Mouse (Mus musculus) kidney, postnatal 14 days (tissue): ENCODE results near the gene Secisbp2.
"Not testable (repeated sequence)": the region's sequence is repeated elsewhere in the genome, so short reads cannot be mapped to it uniquely, and the experiment has no call there.

Experiments used
- DNase-seq: peaks from one replicate; pipeline ENCODE4 v3.0.0; 2022; ENCODE audit warnings: mixed read lengths

Gene Secisbp2

DNA sequence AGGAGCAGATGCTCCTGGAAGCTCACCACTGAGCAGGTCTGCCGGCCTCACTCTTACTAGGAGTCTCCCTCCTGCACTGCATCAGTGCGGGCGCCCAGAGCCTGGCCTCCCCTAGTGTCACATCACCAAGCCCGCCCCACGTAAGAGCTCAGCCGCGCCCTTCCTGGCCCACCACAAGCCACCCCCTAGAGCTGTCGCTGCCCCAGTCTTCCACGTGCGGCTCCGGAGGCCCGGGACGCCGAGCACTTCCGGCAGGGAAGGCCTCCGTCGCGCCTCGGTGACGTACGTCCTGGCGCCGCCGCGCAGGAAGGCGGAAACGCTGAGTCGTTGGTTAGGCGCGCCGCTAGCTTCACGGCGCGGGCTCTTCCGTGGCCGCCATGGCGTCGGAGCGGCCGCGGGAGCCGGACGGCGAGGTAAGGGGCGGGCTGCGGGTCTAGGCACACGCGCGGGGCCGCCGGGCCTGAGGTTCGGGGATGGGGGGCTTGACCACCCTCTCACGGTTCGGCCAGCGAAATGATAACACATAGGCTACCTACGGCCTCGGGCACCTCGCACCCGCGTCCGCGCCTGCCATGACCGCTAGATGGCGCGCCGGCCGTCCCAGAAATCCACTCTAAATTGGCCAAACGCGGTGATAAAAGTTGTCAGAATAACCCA lies at the start of gene Secisbp2:
TSS of gene Secisbp2 (plus strand) at position 290 of the 657 bp plus-strand sequence.
- DNase-seq: peak; percentile 95

DNA sequence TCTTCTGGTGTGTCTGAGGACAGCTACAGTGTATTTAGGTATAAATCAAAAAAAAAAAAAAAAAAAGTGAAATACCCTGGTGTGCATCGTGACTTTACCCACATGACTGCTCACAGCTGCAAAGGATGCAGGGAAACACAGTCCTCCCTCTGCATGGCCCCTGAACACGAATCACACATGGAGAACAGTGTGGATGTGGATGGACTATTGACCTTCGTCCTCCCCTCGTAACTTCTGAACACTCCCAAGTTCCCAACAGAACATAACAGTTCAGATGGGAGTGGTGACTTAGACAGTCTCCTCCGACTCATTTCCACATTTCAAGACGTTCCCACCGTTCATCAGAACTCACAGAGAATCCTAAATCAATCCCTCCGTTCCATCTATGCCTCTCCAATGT lies 48.7 kb upstream of the Secisbp2 start:
- DNase-seq: no peak

DNA sequence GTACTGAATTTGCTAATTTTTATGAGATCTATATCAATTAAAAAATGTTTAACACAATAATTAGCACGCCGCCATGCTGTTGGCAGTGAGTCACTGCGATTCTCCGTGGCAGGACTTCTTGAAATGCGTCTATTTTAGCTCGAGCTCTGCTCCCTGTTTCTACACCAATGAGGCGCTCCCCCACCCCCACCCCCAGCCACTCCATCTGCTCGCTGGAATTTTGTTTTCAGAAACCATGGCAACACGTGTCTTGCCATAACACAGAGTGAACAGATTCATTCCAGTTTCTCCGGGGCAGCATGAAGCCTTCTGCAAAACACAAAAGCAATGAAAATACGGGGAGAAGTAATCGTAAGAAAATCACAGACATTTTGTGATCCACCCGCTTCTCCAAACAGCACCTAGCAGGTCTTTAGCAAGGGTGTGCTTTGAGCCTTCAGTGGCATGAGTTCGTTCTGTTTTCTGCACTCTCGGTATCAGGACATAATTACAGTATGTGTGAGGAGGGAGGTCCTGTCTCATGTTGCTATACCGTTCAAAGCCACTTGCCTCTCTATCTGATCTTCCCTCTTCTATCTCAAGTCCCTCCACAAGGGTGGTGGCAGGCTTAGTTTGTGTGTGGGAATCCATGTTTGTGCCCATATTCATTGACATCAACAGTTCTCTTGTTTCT lies 48.1 kb upstream of the Secisbp2 start:
- DNase-seq: peak; percentile 19

DNA sequence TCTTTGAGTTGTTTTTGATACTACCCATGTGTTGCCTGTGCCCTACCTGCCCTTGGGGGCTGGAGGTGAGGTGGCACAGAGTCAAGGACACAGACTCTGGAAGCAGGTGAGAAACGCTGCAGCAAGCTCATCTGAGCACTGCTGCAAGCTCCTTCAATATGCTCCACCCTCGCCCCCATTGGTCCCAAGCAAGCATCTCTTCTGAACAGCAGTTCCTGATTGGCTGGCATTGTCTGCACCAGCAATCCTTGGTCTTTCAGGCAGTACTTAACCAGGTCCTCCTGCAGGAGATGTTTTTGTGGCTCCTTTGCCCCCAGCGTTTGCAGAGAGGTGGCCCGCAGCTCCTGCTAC lies 47.6 kb upstream of the Secisbp2 start:
- DNase-seq: no peak

DNA sequence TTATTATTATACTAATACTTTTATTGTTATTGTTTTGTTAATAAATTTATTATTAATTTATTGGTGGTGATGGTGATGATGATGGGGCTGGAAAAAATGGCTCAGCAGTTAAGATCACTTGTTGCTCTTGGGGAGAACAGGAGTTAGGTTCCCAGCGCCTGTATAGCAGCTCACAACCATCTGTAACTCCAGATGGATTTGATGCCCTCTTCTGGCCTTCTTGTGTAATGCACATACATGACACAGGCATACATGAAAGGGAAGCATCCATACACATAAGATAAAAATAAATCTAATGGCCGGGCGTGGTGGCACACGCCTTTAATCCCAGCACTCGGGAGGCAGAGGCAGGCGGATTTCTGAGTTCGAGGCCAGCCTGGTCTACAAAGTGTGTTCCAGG lies 42.3 kb upstream of the Secisbp2 start:
- DNase-seq: no peak

DNA sequence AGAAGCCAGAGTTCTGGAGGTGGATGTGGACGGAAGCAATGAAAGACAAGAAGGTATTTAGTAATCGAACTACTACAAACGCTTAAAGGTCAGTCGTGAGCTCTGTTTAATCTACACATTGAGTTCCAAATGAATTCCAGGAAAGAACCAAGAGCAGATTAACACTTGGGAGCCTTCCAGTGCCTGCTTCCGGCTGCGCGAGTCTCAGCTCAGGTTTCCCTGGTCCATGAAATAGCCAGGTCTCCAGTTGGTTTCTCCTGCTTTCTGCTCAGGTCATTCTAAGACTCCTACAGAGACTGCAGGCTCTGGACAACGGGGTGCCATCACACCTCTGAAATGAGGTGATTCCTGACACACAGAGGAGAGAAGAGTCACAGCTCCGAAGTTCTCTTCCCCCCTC lies 40.4 kb upstream of the Secisbp2 start:
- DNase-seq: no peak

DNA sequence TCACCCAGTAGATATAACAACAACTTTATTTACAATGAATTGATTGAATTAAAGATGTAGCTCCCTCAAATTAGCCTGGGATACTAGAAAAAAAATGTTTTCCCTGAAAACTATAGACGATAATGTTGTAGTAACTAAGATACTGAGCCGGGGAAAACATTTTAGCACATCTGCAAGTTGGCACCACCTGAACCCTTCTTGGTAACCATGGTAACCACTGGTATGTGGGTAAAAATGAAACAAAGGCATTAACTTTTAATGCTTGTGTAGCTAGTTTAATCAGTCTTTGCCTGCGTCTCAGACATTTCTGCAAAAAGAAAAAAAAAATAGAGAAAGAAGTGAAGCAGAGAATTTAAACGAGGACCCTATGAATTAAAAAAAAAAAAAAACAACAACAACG lies 40.0 kb upstream of the Secisbp2 start:
- no peak for DNase-seq

DNA sequence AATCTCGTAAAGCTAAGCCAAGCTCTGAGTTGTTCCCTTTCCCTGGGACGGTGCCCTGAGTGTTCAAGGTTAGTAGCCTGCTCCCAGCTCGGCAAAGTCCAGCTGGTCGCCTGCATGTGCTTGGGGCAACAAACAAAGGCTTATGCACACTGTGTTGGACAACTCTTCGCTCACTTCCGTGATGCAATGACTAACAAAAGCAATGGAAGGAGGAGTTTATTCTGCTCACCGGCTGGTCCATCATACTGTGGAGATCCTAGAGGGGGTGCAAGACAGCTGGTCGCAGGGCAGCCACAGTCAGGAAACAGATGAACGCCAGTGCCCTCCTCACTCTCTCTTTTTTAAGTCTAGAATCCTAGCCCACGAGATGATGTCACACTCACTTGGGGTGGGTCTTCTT lies 35.7 kb upstream of the Secisbp2 start:
- no peak for DNase-seq

DNA sequence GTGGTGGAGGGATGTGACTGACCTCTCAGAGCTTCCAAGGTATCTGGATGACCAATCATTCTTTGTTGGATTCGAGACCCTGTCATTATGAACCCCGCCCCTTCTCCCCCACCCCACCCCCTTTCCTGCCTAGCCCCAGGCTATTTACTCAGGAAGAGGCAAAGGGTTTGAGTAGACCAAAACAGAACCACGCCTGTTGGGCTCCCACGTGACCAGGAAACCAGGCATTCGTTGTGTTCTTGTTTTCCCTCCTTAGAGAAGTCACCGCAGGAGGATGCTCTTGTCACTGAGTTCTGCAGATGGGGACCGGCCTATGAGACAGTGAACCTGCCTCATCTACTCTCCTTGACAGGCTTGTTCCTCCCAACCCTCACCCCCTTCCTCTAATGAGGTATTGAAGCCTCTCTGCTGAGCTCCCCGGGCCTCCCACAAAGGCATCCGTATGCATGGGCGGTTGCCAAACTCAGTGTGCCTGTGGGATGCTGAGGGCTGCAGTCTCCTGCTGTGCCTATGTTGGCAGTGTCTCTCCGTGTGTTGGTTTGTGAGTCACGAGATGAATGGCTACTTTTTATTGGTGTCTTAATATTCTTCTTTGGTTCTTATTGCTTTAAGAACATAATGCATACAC lies 35.0 kb upstream of the Secisbp2 start:
- no peak for DNase-seq

DNA sequence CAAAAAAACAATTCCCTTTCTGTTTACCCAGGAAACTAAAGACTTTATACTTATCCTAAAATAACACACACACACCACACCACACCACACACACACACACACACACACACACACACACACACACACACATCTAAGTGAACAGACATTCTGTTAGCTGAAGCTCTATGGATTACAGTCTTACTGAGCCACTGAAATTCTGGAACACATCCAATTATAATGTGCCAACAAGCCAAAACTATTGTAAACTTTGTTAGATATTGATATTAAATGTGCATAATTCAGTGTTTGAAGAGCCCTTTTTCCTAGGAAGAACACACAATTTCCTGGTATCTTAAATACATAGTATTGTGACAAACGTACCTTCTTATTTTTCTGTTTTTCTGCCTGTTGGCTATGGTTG lies 34.2 kb upstream of the Secisbp2 start:
- DNase-seq: no peak

DNA sequence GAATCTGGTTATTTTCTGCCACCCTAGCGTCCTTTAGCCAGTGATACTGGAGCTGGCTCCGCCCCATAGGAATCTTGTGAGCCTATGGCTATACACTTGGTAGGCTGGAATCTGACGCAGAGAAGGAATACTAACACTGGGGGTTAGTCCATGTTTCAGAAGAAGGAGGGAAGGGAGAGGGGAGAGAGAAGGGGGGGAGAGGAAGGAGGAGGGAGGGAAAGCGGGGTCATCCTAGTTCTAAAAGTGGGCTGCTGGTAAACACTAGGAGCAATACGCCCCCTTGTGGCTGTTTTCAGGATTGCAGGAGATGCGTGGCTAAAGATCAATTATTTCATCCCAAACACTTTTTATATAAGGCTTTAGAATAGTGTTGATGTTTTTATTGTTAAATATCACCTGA lies 33.6 kb upstream of the Secisbp2 start:
- DNase-seq: peak; percentile 59

DNA sequence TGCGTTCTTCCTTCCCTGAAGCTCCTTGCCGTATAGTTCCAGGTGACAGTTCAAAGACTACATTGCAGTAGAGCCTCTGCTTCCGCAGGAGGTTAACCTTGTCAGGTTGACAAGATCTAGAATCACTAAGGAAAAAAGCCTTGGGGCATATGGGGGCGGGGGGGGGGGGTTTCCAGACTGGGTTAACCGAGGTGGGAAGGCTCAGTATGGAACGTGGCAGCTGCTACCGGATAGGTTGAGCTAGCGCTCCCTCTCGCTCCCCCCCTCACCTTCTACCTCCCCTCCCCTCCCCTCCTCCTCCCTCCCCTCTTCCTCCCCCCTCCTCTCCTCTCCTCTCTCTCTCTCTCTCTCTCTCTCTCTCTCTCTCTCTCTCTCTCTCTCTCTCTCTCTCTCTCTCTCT lies 32.9 kb upstream of the Secisbp2 start:
- DNase-seq: no peak

DNA sequence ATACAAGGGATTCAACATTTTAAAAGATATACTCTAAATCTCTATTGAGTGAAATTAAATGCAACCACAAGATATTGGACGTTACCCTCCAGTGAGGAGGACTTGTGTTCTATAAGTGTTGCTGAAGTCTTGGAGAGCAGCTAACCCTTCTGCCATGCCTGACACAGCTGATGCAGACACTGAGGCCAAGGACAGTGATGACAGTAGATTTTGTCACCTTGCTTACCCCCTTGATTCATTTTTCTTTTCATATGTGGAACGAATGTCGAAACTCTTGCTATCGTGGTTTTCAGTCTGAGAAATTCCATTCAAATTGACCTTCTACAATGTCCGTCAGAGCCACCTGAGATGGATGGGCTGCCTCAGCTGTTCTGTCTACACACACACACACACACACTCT lies 28.9 kb upstream of the Secisbp2 start:
- no peak for DNase-seq

DNA sequence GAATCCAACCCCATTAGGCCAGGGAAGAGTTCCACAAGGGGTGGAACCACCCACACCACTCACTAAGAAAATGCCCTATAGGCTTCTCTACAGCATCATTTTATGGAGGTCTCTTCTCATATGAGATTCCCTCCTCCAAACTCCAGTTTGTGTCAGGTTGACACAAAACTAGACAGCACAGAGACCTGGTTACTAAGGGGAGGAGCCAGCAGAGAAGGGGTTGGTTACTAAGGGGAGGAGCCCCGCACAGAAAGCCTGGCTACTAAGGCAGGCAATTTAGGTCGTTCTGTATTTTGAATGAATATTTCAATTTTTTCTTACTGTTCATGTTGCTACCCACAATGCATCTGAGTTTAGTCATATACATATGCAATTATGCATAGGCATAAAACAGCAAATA lies 27.8 kb upstream of the Secisbp2 start:
- DNase-seq: no peak

DNA sequence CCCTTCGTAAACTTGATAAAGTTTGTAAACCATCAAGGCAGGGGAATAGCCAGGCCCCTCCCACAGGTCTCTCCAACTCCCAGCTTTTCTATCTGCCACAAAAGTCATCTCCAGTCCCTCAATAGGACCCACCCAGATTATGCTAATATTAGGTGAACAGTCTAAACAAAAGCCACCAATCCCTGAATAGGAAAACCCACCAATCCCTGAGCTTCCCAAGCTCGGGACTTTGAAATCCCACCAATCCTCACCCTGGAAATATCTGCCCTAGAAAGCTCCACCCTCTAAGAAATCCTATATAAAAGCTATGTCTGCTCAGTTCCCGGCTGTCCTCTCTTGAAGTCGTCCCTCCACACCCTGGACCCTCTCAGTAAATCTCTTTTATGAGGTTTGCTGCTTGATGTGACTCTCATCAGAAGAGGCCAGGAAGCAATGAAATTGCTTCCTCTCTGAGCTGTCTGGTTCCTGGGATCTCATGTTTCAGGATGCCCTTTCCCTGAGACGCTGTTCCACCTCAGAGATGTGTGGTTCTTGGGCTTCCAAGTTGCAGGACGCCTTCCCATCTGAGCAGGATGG lies 23.1 kb upstream of the Secisbp2 start:
- DNase-seq: no peak

DNA sequence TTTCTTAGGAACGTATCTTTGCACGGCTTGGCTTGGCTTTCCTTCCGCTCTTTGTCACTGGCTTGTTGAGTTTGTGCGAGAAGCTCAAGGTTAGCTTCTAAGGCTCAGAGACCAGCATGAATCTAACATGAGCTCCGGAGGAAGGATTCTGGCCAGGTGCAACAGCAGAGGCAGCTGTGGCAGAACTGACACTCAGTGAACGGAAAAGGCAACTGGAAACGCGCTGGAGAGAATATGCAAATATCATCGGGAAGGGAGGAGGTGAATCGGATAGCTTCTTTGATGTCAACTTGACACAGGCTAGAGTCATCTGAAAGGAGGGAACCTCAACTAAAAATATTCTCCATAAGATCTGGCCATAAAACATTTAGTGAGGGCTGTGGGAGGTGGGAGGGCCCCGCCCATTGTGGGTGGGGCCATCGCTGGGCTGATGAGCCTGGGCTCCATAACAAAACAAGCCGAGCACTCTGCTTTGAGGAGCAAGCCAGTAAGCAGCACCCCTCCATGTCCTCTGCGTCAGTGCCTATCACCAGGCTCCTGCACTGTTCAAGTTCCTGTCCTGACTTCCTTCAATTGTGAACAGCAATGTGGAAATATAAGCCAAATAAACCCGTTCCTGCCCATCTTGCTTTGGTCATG lies 20.0 kb upstream of the Secisbp2 start:
- no peak for DNase-seq

DNA sequence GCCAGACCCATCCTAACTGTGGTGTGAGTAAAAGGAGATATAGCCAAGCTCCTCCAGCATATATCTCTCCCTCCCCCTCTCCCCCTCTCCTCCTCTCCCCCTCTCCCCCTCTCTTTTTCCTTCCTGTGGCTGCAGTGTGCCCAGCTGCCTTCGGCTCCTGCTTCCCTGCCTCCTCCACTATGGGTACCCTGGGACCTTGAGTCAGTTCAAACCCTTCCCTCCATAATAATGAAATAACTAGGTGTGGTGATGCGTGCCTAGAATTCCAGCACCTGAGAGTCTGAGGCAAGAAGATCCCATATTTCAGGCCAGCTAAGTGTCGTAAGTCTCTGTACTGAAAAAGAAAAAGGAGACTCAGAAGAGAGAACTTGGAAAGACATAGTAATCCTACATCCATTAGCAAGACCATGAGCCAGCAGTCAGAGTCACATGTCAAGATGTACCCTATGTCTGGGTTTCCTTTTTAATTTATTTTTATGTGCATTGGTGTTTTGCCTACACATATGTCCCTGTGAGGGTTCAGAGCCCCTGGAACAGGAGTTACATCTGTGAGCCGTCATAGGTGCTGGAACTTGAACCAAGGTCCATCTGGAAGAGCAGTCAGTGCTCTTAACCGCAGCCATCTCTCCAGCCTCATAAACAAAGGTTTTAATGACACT lies 18.8 kb upstream of the Secisbp2 start:
- DNase-seq: no peak

DNA sequence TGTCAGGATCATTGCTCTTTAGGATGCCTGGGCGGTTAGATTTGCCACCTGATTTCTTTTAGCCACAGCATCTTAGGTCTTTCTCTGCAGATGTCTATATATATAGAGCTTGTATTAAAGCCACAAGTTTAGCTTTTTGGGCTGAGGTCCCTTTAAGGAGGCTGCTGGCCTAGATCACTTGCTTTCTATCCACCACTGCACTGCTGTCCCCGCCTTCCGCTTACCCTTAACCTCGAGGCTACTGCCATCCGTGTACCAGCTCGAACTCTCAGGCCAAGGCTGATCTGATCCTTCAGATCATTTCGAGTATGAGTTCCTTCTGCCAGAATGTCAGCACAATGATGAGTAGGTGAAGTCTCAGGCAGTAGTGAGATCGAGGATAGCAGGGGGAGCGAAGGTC lies 16.1 kb upstream of the Secisbp2 start:
- not testable (repeated sequence) for DNase-seq

DNA sequence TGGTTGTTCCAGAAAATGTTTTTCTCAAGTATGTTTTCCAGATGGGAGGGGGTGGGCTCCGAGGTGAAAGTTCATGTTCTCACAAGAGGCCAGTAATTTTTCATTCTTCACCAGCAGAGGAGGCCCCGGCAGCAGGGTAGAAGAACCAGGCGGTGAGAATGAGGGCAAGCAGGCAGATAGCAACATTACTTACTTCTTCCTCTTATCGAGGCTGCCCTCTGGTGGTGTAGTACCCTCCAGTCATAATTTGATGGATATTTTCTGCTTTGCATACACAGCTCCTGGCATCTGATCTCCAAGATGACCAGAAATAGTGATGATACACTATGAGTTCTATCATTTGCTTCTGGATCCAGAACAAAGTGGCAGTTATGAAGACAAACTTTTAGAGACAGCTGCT lies 12.5 kb upstream of the Secisbp2 start:
- DNase-seq: no peak

DNA sequence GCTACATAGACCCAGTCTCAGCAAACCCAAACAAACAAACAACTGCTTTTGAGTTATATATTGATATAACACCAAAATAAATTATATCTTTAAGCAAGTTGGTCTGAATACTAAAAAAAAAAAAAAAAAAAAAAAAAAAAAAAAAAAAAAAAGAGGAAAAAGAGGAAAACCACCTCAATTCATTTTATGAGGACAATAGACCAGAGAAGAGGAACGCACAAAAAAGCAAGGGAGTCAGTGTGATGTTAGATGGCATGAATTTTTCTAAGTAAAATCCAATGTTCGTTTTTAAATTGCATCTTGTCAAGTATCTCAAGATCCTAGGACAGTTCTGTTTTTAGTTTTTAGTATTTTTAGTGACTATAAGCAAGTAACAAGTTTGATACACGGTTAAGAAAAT lies 10.1 kb upstream of the Secisbp2 start:
- DNase-seq: no peak

DNA sequence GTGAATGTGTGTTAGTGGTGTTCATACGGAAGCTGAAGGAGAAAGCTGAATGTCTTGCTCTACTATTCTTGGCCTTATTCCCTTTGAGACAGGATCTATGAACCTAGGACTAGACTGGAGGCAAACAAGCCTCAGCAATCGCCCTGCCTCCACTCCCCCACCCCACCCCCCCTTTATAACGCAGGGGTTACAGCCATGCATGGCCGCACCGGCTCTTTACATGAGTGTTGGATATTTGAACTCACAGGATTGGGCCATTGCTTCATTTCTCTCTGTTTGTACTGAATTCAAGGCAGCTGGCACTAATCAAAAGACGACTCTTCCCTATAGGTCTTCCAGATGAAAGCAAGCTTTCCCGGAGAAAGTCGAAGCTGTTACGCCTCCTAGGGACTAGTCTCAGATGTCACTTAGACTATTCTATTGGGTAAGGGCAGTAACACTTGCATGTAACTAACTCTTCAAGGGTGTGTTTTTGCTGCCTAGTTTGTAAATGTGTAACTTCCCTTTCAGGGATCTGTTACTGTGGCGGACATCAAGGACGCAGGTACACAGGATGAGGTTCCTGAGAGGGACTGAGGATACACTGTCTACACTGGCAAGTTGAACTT lies 9.2 kb upstream of the Secisbp2 start:
- DNase-seq: peak; percentile 57

DNA sequence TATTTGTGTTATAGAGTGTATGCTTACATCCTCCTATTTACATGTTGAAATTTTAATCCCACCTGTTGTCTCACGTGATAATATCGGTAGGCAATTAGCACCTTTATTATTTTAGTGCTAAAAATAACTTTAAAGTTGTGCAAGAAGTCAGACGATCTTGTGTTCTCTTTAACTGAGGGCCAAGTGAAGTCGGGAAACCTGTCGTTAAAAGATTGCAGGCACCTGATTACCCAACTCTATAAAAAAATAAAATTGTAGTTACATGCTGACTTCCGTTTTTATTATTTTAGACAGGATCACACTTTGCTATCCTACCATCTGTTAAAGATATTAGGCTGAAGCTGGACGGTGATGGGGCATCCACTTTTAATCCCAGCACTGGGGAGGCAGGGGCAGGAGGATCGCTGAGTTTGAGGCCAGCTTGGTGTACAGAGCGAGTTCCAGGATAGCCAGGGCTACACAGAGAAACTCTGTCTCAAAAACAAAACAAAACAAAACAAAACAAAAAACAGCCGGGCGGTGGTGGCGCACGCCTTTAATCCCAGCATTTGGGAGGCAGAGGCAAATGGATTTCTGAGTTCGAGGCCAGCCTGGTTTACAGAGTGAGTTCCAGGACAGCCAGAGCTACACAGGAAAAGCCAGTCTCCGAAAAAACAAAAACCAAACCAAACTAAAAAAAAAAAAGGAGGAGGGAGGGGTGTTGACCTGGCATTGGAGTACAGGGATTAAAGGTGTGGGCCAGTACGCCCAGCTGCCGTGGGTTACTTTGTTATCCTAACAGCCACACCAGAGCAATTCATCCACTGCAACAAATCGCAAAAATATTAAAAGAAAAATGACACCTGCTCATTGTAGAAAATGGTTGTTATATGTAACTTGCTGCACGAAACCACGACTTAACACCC lies 7.3 kb upstream of the Secisbp2 start:
- DNase-seq: no peak
